ENCODE assay signal across 12 mouse cellular contexts in genomic region chr1:118932167-118932566, GRCm38 (mm10).
"Had no signal": no experiment of that assay in that cellular context is flagged by ENCODE, and none has a peak within 500 bp of the region (broad histone marks: within the 10 kb centered on the region; RNA-seq: fewer than 3 reads in every experiment).

No protein-coding gene starts in this region.

- DNase-seq: retina, postnatal 1 day; right cerebral cortex, adult 18-20 months; right cerebral cortex, postnatal 14 days; right cerebral cortex, postnatal 25 days; right cerebral cortex, postnatal 4 days; spleen, adult 18-20 months; thymus, adult 18-20 months; thymus, adult 2 months; thymus, postnatal 14 days; thymus, postnatal 25 days; thymus, postnatal 36 days; thymus, postnatal 4 days had no signal
